8 mouse cellular contexts compared by ENCODE assay signal in the genomic region with DNA sequence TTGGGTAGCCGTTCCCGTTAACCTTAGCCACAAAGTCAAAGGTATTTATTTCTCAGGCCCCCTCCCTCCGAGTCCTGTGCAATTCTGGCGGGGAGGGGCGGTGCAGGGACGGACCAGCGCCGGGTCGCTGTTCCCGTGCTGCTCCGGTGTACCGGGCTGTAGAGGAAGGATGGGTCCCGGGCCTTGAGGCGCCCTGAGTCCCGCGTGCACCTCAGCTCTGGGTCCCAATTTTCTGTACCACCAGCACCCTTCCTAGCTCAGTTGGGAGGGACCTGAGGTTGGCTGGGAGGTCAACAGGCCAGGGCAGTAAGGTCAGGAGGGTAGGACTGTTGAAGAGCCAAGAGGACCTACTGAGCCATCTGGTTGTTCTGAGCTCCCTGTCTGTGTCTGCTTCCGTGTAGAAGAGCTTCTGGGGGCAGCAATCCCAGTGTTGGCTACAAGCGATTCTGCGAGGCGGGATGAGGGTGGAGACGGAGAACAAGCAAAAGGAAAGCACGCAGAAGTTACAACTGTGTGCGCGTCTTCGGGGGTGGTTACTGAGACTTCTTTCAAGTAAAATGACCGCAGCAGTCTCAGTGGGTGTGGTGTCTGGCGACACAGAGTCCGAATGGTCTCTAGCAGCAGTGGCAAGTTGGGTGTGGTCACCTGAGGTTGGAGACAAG. TPM values are rescaled to one million over a fixed set of nuclear protein-coding genes. Genes with fewer than 3 reads are reported as not detected.
DNase-seq lines count a peak whose midpoint lies in the region; ATAC-seq and TF ChIP-seq lines count a peak whose summit lies in the region.

No protein-coding gene starts in this region.

- H3K27ac ChIP-seq in lung, postnatal 0 days (ENCODE audit: low read length), result peak overlapping the region; percentile 85

- H3K36me3 ChIP-seq in lung, postnatal 0 days (ENCODE audit: insufficient read depth, low read length), result peaks cover 8% of the 10 kb centered on the region; the same call in 1 of the 2 replicates

- H3K4me1 ChIP-seq in lung, postnatal 0 days (ENCODE audit: insufficient read depth, low read depth, low read length), result no peaks in the 10 kb centered on the region

- peak; percentile 61 for ATAC-seq in lung, postnatal 0 days

- 0 out of 2 replicates have a peak, but pooled peaks cover under 1% of the 10 kb centered on the region for H3K9me3 ChIP-seq in lung, postnatal 0 days (ENCODE audit: low read length)

- DNase-seq in left cerebral cortex, adult 18-20 months (ENCODE audit: low spot score in 2 of 2), result peak; percentile 53 to 70
- DNase-seq in left cerebral cortex, adult 11 months (ENCODE audit: low spot score), result no peak
- peak; percentile 86 for DNase-seq in brain, adult 2 months (ENCODE audit: low read depth, low spot score)
- peak; percentile 24 for DNase-seq in forelimb bud, embryonic 11.5 days (ENCODE audit: low read depth, low spot score)
- peak; percentile 43 to 61 for DNase-seq in kidney, postnatal 36 days
- DNase-seq in lung, postnatal 0 days (ENCODE audit: low spot score), result peak; percentile 59
- DNase-seq in right cerebral cortex, adult 2 months (ENCODE audit: low spot score in 2 of 2), result peak; percentile 62 to 64
- DNase-seq in ovary, postnatal 14 days (ENCODE audit: low spot score), result no peak

- peak overlapping the region; percentile 51 for H3K9ac ChIP-seq in lung, postnatal 0 days (replicated peaks; ENCODE audit: low read depth)

- H3K27me3 ChIP-seq in lung, postnatal 0 days (replicated peaks; ENCODE audit: insufficient read depth, low read length), result no peaks in the 10 kb centered on the region

- 2% methylated on average over 27 of the region's 28 CpGs for WGBS in lung, postnatal 0 days

- TF ChIP-seq CTCF in lung, postnatal 0 days (IDR thresholded peaks at IDR 0.05), result no peak

- H3K4me2 ChIP-seq in lung, postnatal 0 days (replicated peaks; ENCODE audit: low read depth, low read length), result peak overlapping the region; percentile 88

- TF ChIP-seq EP300 in lung, postnatal 0 days (IDR thresholded peaks at IDR 0.05), result no peak

- H3K4me3 ChIP-seq in lung, postnatal 0 days (ENCODE audit: low read depth, low read length), result peak overlapping the region; percentile 56

RNA-seq across cellular contexts. Expression of a gene that starts 0.3 kb away (rescaled TPM):
- 1 to 10 TPM; 6.0 to 8.1 TPM for total RNA-seq in left cerebral cortex, adult 18-20 months (2021)
- polyA plus RNA-seq in lung, postnatal 0 days (2015; fragmentation: Nextera tagmentation; extraction: Ambion mirVana), result 5.3 and 6.2 TPM in 2 replicates

RNA-seq across cellular contexts. Expression of a gene that starts 8.5 kb away (rescaled TPM):
- total RNA-seq in left cerebral cortex, adult 18-20 months (2021), result not detected
- not detected in 2 replicates for polyA plus RNA-seq in lung, postnatal 0 days (2015; fragmentation: Nextera tagmentation; extraction: Ambion mirVana)

RNA-seq across cellular contexts. Expression of a gene that starts 8.5 kb away (rescaled TPM):
- total RNA-seq in left cerebral cortex, adult 18-20 months (2021), result 10 to 100 TPM; 55.0 to 58.6 TPM
- 15.2 and 15.5 TPM in 2 replicates for polyA plus RNA-seq in lung, postnatal 0 days (2015; fragmentation: Nextera tagmentation; extraction: Ambion mirVana)

RNA-seq across cellular contexts. Expression of a gene that starts 12.8 kb away (rescaled TPM):
- total RNA-seq in left cerebral cortex, adult 18-20 months (2021), result not detected
- not detected in 2 replicates for polyA plus RNA-seq in lung, postnatal 0 days (2015; fragmentation: Nextera tagmentation; extraction: Ambion mirVana)

RNA-seq across cellular contexts. Expression of a gene that starts 24.4 kb away (rescaled TPM):
- 10 to 100 TPM; 15.9 to 16.0 TPM for total RNA-seq in left cerebral cortex, adult 18-20 months (2021)
- 0.30 and 0.49 TPM in 2 replicates for polyA plus RNA-seq in lung, postnatal 0 days (2015; fragmentation: Nextera tagmentation; extraction: Ambion mirVana)

Comparison
In these comparisons a context has a peak if more than half of its experiments do, and no peak if none do; other contexts are left out.
1. DNase-seq: peak in left cerebral cortex, adult 18-20 months (2 of 2), brain, adult 2 months (single experiment), forelimb bud, embryonic 11.5 days (single experiment), kidney, postnatal 36 days (2 of 2), lung, postnatal 0 days (single experiment) and right cerebral cortex, adult 2 months (2 of 2); none in left cerebral cortex, adult 11 months (single experiment) and ovary, postnatal 14 days (single experiment).